Mouse (Mus musculus): ENCODE data around the gene Nr2f2. TPM values are rescaled to one million over a fixed set of nuclear protein-coding genes. Genes with fewer than 3 reads are reported as not detected.

Nr2f2 gene
- polyA plus RNA-seq, 1 experiment: 7.7 TPM

- Histone ChIP-seq H3K27ac (ENCODE audit: control insufficient read depth, insufficient read depth, low read depth, low read length, poor library complexity) (no peak overlapping the region), H3K4me1 (ENCODE audit: control insufficient read depth, insufficient read depth, low read length) (no peaks in the 10 kb centered on the region), H3K4me3 (replicated peaks; ENCODE audit: control insufficient read depth, low read depth, low read length) (no peak overlapping the region)
- 25% methylated on average over 4 of the region's 4 CpGs for WGBS
- no peak for TF ChIP-seq CTCF (IDR thresholded peaks at IDR 0.05; ENCODE audit: control insufficient read depth, insufficient read depth, low read length)
- TF ChIP-seq POLR2A (IDR thresholded peaks at IDR 0.05; ENCODE audit: borderline replicate concordance, control insufficient read depth, low read depth, low read length): no peak
Observed at GRCm38 (mm10) chr7:70363351-70363750, 3.2 kb downstream of the Nr2f2 start.

- Histone ChIP-seq H3K27ac (ENCODE audit: control insufficient read depth, insufficient read depth, low read depth, low read length, poor library complexity) (no peak overlapping the region), H3K4me1 (ENCODE audit: control insufficient read depth, insufficient read depth, low read length) (no peaks in the 10 kb centered on the region), H3K4me3 (replicated peaks; ENCODE audit: control insufficient read depth, low read depth, low read length) (no peak overlapping the region)
- 9% methylated on average over 12 of the region's 12 CpGs for WGBS
- TF ChIP-seq POLR2A (IDR thresholded peaks at IDR 0.05; ENCODE audit: borderline replicate concordance, control insufficient read depth, low read depth, low read length) (no peak), CTCF (IDR thresholded peaks at IDR 0.05; ENCODE audit: control insufficient read depth, insufficient read depth, low read length) (no peak)
Observed at GRCm38 (mm10) chr7:70362526-70363170, 3.9 kb downstream of the Nr2f2 start.

GRCm38 (mm10) chr7:70361383-70362364 lies 4.9 kb downstream of the Nr2f2 start:
- H3K4me1 ChIP-seq (ENCODE audit: control insufficient read depth, insufficient read depth, low read length): no peaks in the 10 kb centered on the region
- H3K27ac ChIP-seq (ENCODE audit: control insufficient read depth, insufficient read depth, low read depth, low read length, poor library complexity): no peak overlapping the region
- H3K4me3 ChIP-seq (replicated peaks; ENCODE audit: control insufficient read depth, low read depth, low read length): peak overlapping the region; percentile 11
- 3% methylated on average over 97 of the region's 98 CpGs for WGBS
- TF ChIP-seq CTCF (IDR thresholded peaks at IDR 0.05; ENCODE audit: control insufficient read depth, insufficient read depth, low read length) (no peak), POLR2A (IDR thresholded peaks at IDR 0.05; ENCODE audit: borderline replicate concordance, control insufficient read depth, low read depth, low read length) (no peak)

GRCm38 (mm10) chr7:70360611-70361382 lies 5.7 kb downstream of the Nr2f2 start:
- H3K27ac ChIP-seq (ENCODE audit: control insufficient read depth, insufficient read depth, low read depth, low read length, poor library complexity): no peak overlapping the region; the same call in 1 of the 2 replicates
- 15% methylated on average over 78 of the region's 84 CpGs for WGBS
- no peak for TF ChIP-seq CTCF (IDR thresholded peaks at IDR 0.05; ENCODE audit: control insufficient read depth, insufficient read depth, low read length)
- TF ChIP-seq POLR2A (IDR thresholded peaks at IDR 0.05; ENCODE audit: borderline replicate concordance, control insufficient read depth, low read depth, low read length): no peak
- no peaks in the 10 kb centered on the region for H3K4me1 ChIP-seq (ENCODE audit: control insufficient read depth, insufficient read depth, low read length)
- H3K4me3 ChIP-seq (replicated peaks; ENCODE audit: control insufficient read depth, low read depth, low read length): no peak overlapping the region

- 7% methylated on average over 75 of the region's 75 CpGs for WGBS
- TF ChIP-seq POLR2A (IDR thresholded peaks at IDR 0.05; ENCODE audit: borderline replicate concordance, control insufficient read depth, low read depth, low read length): no peak
- TF ChIP-seq CTCF (IDR thresholded peaks at IDR 0.05; ENCODE audit: control insufficient read depth, insufficient read depth, low read length): no peak
- no peak overlapping the region for H3K4me3 ChIP-seq (replicated peaks; ENCODE audit: control insufficient read depth, low read depth, low read length)
- H3K4me1 ChIP-seq (ENCODE audit: control insufficient read depth, insufficient read depth, low read length): no peaks in the 10 kb centered on the region
- peak overlapping the region; percentile 39; the same call in 1 of the 2 replicates for H3K27ac ChIP-seq (ENCODE audit: control insufficient read depth, insufficient read depth, low read depth, low read length, poor library complexity)
Observed at GRCm38 (mm10) chr7:70359791-70360581, 6.5 kb downstream of the Nr2f2 start.

GRCm38 (mm10) chr7:70358848-70359591 lies 7.5 kb downstream of the Nr2f2 start:
- WGBS: 2% methylated on average over 33 of the region's 33 CpGs
- Histone ChIP-seq H3K27ac (ENCODE audit: control insufficient read depth, insufficient read depth, low read depth, low read length, poor library complexity) (no peak overlapping the region), H3K4me1 (ENCODE audit: control insufficient read depth, insufficient read depth, low read length) (no peaks in the 10 kb centered on the region), H3K4me3 (replicated peaks; ENCODE audit: control insufficient read depth, low read depth, low read length) (no peak overlapping the region)
- no peak for TF ChIP-seq CTCF (IDR thresholded peaks at IDR 0.05; ENCODE audit: control insufficient read depth, insufficient read depth, low read length)
